Mouse (Mus musculus): ENCODE results near the gene Gprc5b. TPM values are rescaled to one million over a fixed set of nuclear protein-coding genes. Genes with fewer than 3 reads are reported as not detected.

The Gprc5b gene
- polyA plus RNA-seq (2014; fragmentation: Illumina TruSeq; extraction: RNeasy Lipid Tissue Mini Kit (QIAGEN cat#74804); ENCODE audit: low replicate concordance): 0.45 TPM

GRCm38 (mm10) chr7:118995007-118995406 lies at the start of gene Gprc5b:
Gene Gprc5b (minus strand): TSS chr7:118995211.

Other genes with a start within 250 kb of the Gprc5b start
- 0.89 TPM for gene Iqck, start 139.5 kb downstream of the Gprc5b start, polyA plus RNA-seq (2014; fragmentation: Illumina TruSeq; extraction: RNeasy Lipid Tissue Mini Kit (QIAGEN cat#74804); ENCODE audit: low replicate concordance)
- gene Knop1, start 139.0 kb downstream of the Gprc5b start, polyA plus RNA-seq (2014; fragmentation: Illumina TruSeq; extraction: RNeasy Lipid Tissue Mini Kit (QIAGEN cat#74804); ENCODE audit: low replicate concordance): 23.2 TPM
- not detected for gene Gpr139, start 189.4 kb upstream of the Gprc5b start, polyA plus RNA-seq (2014; fragmentation: Illumina TruSeq; extraction: RNeasy Lipid Tissue Mini Kit (QIAGEN cat#74804); ENCODE audit: low replicate concordance)

Data from small intestine, adult 10 weeks (tissue).